Mouse (Mus musculus) forebrain, postnatal 0 days (tissue): ENCODE results near the gene Gatad1. TPM values are rescaled to one million over a fixed set of nuclear protein-coding genes. Genes with fewer than 3 reads are reported as not detected.

ENCODE experiments used
- ATAC-seq: fragments of 200-750 bp; cut with Nextera tagmentation; 2 replicates; pipeline ENCODE4 v1.8.0; 2017; ENCODE audit warnings: mild to moderate bottlenecking, moderate library complexity
- DNase-seq: peaks from one replicate; pipeline ENCODE4 v3.0.0-alpha.2; 2015
- H3K27ac ChIP-seq: fragments of 300-500 bp; sonication (generic); 2 replicates; pipeline ENCODE4 v1.5.1; 2014; ENCODE audit warnings: low read depth, mild to moderate bottlenecking, antibody characterized with exemption, low read length, moderate library complexity, mixed read lengths
- H3K27me3 ChIP-seq: fragments of 300-500 bp; sonication (generic); 2 replicates; pipeline ENCODE4 v1.6.1; 2014; ENCODE audit warnings: mild to moderate bottlenecking, low read length, mixed read lengths; ENCODE audit not compliant: insufficient read depth
- H3K36me3 ChIP-seq: fragments of 300-500 bp; sonication (generic); 2 replicates; pipeline ENCODE4 v1.6.1; 2014; ENCODE audit warnings: mild to moderate bottlenecking, moderate library complexity; ENCODE audit not compliant: insufficient read depth
- H3K4me1 ChIP-seq: fragments of 300-500 bp; sonication (generic); 2 replicates; pipeline ENCODE4 v1.6.1; 2014; ENCODE audit warnings: antibody characterized with exemption; ENCODE audit not compliant: insufficient read depth
- H3K4me2 ChIP-seq: fragments of 300-500 bp; sonication (generic); 2 replicates; pipeline ENCODE4 v1.6.1; 2014; ENCODE audit warnings: low read depth, mild to moderate bottlenecking, moderate library complexity
- H3K4me3 ChIP-seq: fragments of 300-500 bp; sonication (generic); 2 replicates; pipeline ENCODE4 v1.5.1; 2014; ENCODE audit warnings: low read depth, low read length, mixed read lengths
- H3K9ac ChIP-seq: fragments of 300-500 bp; sonication (generic); 2 replicates; pipeline ENCODE4 v1.6.1; 2014; ENCODE audit warnings: mild to moderate bottlenecking
- H3K9me3 ChIP-seq: fragments of 300-500 bp; sonication (generic); 2 replicates; pipeline ENCODE4 v1.6.1; 2016; ENCODE audit warnings: low read length
- CTCF ChIP-seq: sonication (generic); IDR thresholded peaks from 2 replicates; pipeline ENCODE4 v1.5.1; 2016; ENCODE audit warnings: antibody characterized with exemption, control low read depth, low read depth
- WGBS: fragments of 180-500 bp; shearing (Covaris S2); extraction: QIAGEN DNeasy Blood & Tissue Kit; methylation state at CpG from one replicate; pipeline ENCODE4 v1.1.7; 2014; 5-methylcytosine and 5-hydroxymethylcytosine counted together
- microRNA-seq, 2 experiments: library from miRNA; unstranded; fragments of <30 nt; microRNA quantifications; one replicate each; pipeline ENCODE4; 2016
- polyA plus RNA-seq: library from polyadenylated mRNA; unstranded; fragments of >200 nt; fragmentation: Nextera tagmentation; extraction: Ambion mirVana; gene quantifications from 2 replicates; pipeline ENCODE4 v1.2.1, GENCODE M21; 2015
- total RNA-seq: library from RNA; depleted of rRNA; stranded (reverse); fragments of >200 nt; gene quantifications from 2 replicates; pipeline ENCODE4 v1.2.3, GENCODE M21; 2014; rRNA removed

The Gatad1 gene
- total and polyA plus RNA-seq, 2 experiments from 2014 or later: 79.0 to 109 TPM

- H3K27me3 ChIP-seq: no peaks in the 10 kb centered on the region
- peak; percentile 62 for TF ChIP-seq CTCF
- peaks cover 14% of the 10 kb centered on the region for H3K36me3 ChIP-seq
- no peaks in the 10 kb centered on the region for H3K9me3 ChIP-seq
- ATAC-seq (peak; percentile 98), DNase-seq (peak; percentile 98)
- H3K4me3 ChIP-seq: peak within 1 kb of the TSS; percentile 71
- peaks cover 12% of the 10 kb centered on the region; the same call in 1 of the 2 replicates for H3K4me1 ChIP-seq
- peak within 1 kb of the TSS; percentile 90 for H3K4me2 ChIP-seq
- peak within 1 kb of the TSS; percentile 80 for H3K27ac ChIP-seq
- peak within 1 kb of the TSS; percentile 73 for H3K9ac ChIP-seq
- under 1% methylated on average over 50 of the region's 50 CpGs for WGBS
These were observed 61.1 kb downstream of the Gatad1 start, which contains the start of gene Pex1 for GRCm38 (mm10) chr5:3595693-3596398. Pex1 (plus strand) TSS chr5:3596066.

Small RNAs within 50 kb of the gene (microRNA-seq; reads per million reads assigned to microRNA genes)
- gene Gm22926: 0 reads per million in 2 experiments
- gene Gm26238: 0 reads per million in 2 experiments

Other genes with a start within 250 kb of the Gatad1 start
- 36.5 and 41.5 TPM in 2 replicates for gene Fam133b, start 113.4 kb downstream of the Gatad1 start, total RNA-seq
- gene Fam133b, start 113.4 kb downstream of the Gatad1 start, polyA plus RNA-seq: 21.9 and 22.9 TPM in 2 replicates
- gene 1700109H08Rik, start 85.6 kb downstream of the Gatad1 start, total RNA-seq: 4.9 and 5.2 TPM in 2 replicates
- 0.69 and 1.1 TPM in 2 replicates for gene 1700109H08Rik, start 85.6 kb downstream of the Gatad1 start, polyA plus RNA-seq
- gene Pex1, start 61.1 kb downstream of the Gatad1 start, total RNA-seq: 16.7 and 20.3 TPM in 2 replicates
- gene Pex1, start 61.1 kb downstream of the Gatad1 start, polyA plus RNA-seq: 10.5 and 16.6 TPM in 2 replicates
- gene Rbm48, start 60.6 kb downstream of the Gatad1 start, total RNA-seq: 16.2 and 19.8 TPM in 2 replicates
- gene Rbm48, start 60.6 kb downstream of the Gatad1 start, polyA plus RNA-seq: 19.1 and 19.6 TPM in 2 replicates
- gene Tmbim7, start 6.0 kb downstream of the Gatad1 start, total RNA-seq: not detected in 2 replicates
- gene Tmbim7, start 6.0 kb downstream of the Gatad1 start, polyA plus RNA-seq: not detected in 2 replicates
- 74.0 and 81.1 TPM in 2 replicates for gene Ankib1, start 145.7 kb upstream of the Gatad1 start, total RNA-seq
- 10.5 and 17.2 TPM in 2 replicates for gene Ankib1, start 145.7 kb upstream of the Gatad1 start, polyA plus RNA-seq
- 50.2 and 53.0 TPM in 2 replicates for gene Krit1, start 146.0 kb upstream of the Gatad1 start, total RNA-seq
- gene Krit1, start 146.0 kb upstream of the Gatad1 start, polyA plus RNA-seq: 19.7 and 27.5 TPM in 2 replicates
- not detected in 2 replicates for gene Lrrd1, start 188.0 kb upstream of the Gatad1 start, total RNA-seq
- gene Lrrd1, start 188.0 kb upstream of the Gatad1 start, polyA plus RNA-seq: not detected in 2 replicates
- 6.3 and 8.5 TPM in 2 replicates for gene Mterf1a, start 236.7 kb upstream of the Gatad1 start, total RNA-seq
- 4.5 and 5.3 TPM in 2 replicates for gene Mterf1a, start 236.7 kb upstream of the Gatad1 start, polyA plus RNA-seq